Mouse (Mus musculus) E14TG2a.4 (cell line): ENCODE measurements at regions not wholly inside any gene's neighbourhood (a gene's known extent, or its start where the extent isn't known, plus 50 kb on each side); places are given as distances from the start of the nearest gene placed in this dataset.

ENCODE experiments used
- CTCF ChIP-seq: conservative IDR thresholded peaks from 2 replicates; pipeline ENCODE4 v1.5.1; 2014; ENCODE audit warnings: low read length
- NANOG ChIP-seq: IDR thresholded peaks from 2 replicates; pipeline ENCODE4 v1.6.1; 2014; ENCODE audit warnings: borderline replicate concordance, low read length, mixed read lengths
- POU5F1 ChIP-seq: IDR thresholded peaks from 2 replicates; pipeline ENCODE4 v1.6.1; 2014; ENCODE audit warnings: low read length, borderline replicate concordance

- TF ChIP-seq CTCF, result no peak
- TF ChIP-seq NANOG, result no peak
- no peak for TF ChIP-seq POU5F1
Observed at GRCm38 (mm10) chr2:50832471-50832870, 316.4 kb downstream of the Rnd3 start.
